Mouse (Mus musculus) heart, postnatal 0 days (tissue): ENCODE data around the gene Gimap1. TPM values are rescaled to one million over a fixed set of nuclear protein-coding genes. Genes with fewer than 3 reads are reported as not detected.
A peak's percentile ranks its signal among the peaks of the same experiment; 100 is the strongest.

Experiments used
- ATAC-seq: fragments of 200-750 bp; cut with Nextera tagmentation; 2 replicates; pipeline ENCODE4 v1.8.0; 2017; ENCODE audit warnings: low read depth, moderate number of reproducible peaks, moderate library complexity; ENCODE audit not compliant: insufficient read depth
- DNase-seq: peaks from one replicate; pipeline ENCODE4 v3.0.0-alpha.2; 2016; ENCODE audit warnings: low spot score
- H3K27ac ChIP-seq: fragments of 300-500 bp; sonication (generic); 2 replicates; pipeline ENCODE4 v1.5.1; 2014; ENCODE audit warnings: low read depth, mild to moderate bottlenecking
- H3K27me3 ChIP-seq: fragments of 300-500 bp; sonication (generic); 2 replicates; pipeline ENCODE4 v1.6.1; 2014; ENCODE audit warnings: low read length, mixed read lengths; ENCODE audit not compliant: control insufficient read depth, insufficient read depth
- H3K36me3 ChIP-seq: fragments of 300-500 bp; sonication (generic); replicated peaks from 2 replicates; pipeline ENCODE4 v1.6.1; 2014; ENCODE audit warnings: low read length, mixed read lengths; ENCODE audit not compliant: control insufficient read depth, insufficient read depth
- H3K4me1 ChIP-seq: fragments of 300-500 bp; sonication (generic); 2 replicates; pipeline ENCODE4 v1.6.1; 2014; ENCODE audit warnings: antibody characterized with exemption; ENCODE audit not compliant: control insufficient read depth, insufficient read depth
- H3K4me2 ChIP-seq: fragments of 300-500 bp; sonication (generic); 2 replicates; pipeline ENCODE4 v1.6.1; 2014; ENCODE audit warnings: low read depth, mild to moderate bottlenecking, low read length, moderate library complexity
- H3K4me3 ChIP-seq: fragments of 300-500 bp; sonication (generic); 2 replicates; pipeline ENCODE4 v1.5.1; 2014; ENCODE audit warnings: low read depth, low read length
- H3K9ac ChIP-seq: fragments of 300-500 bp; sonication (generic); replicated peaks from 2 replicates; pipeline ENCODE4 v1.6.1; 2014; ENCODE audit warnings: low read depth, low read length, mixed read lengths
- H3K9me3 ChIP-seq: fragments of 300-500 bp; sonication (generic); replicated peaks from 2 replicates; pipeline ENCODE4 v1.6.1; 2016; ENCODE audit warnings: low read length; ENCODE audit not compliant: control insufficient read depth
- CTCF ChIP-seq: IDR thresholded peaks from 2 replicates; pipeline ENCODE4 v1.5.1; 2016; ENCODE audit warnings: antibody characterized with exemption, control low read depth, low read depth
- EP300 ChIP-seq: IDR thresholded peaks from 2 replicates; pipeline ENCODE4 v1.6.1; 2016; ENCODE audit warnings: antibody characterized with exemption, low read depth
- WGBS: fragments of 180-500 bp; shearing (Covaris S2); extraction: QIAGEN DNeasy Blood & Tissue Kit; methylation state at CpG from one replicate; pipeline ENCODE4 v1.1.7; 2014; 5-methylcytosine and 5-hydroxymethylcytosine counted together
- polyA plus RNA-seq: library from polyadenylated mRNA; unstranded; fragments of >200 nt; fragmentation: Nextera tagmentation; extraction: Ambion mirVana; gene quantifications from 2 replicates; pipeline ENCODE4 v1.2.1, GENCODE M21; 2015
- total RNA-seq: library from RNA; depleted of rRNA; stranded (reverse); fragments of >200 nt; gene quantifications from 2 replicates; pipeline ENCODE4 v1.2.3, GENCODE M21; 2014; ENCODE audit warnings: low replicate concordance

Gimap1 gene
- total and polyA plus RNA-seq, 2 experiments from 2014 or later: 19.7 to 23.1 TPM

DNA sequence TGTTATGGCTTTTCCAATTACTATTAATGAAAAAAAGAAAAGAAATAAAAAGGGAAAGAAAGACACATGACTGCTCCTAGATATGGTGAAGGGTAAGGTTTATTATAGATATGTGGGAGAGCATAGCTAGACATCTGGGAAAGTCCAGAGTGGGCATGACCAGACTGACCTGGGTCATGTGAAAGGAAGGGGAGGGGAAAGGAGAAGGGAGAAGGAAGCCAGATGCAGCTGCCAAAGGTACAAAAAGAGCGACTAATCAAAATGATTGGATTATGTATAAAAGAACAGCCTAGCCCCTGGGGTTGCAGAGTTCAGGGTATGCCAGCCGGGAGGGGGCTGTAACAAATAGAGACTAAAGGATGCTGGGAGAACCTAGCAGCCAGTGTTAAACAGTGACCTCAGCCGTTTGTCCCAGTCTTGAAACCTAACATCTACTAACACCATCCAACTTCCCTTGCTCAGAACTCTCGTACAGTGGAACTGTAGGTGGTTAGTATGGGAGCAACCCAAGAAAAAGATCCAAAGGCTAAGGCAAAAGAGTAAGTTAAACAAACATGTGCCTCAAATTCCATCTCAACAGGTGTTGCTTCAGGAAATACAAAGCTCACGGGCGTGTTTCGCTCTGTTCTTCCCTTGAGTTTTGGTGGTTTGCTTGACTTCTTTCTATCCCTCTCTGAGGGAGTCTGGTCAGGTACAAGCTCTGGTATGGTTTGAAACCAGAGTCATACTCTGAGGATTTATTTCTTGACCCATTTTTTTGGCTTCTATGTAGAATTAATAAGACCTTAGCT, 40.6 kb upstream of the Gimap1 start:
- no peaks in the 10 kb centered on the region for H3K9me3 ChIP-seq
- 70% methylated on average over 7 of the region's 7 CpGs for WGBS
- DNase-seq (no peak), ATAC-seq (no peak)
- H3K27me3 ChIP-seq: no peaks in the 10 kb centered on the region
- no peak overlapping the region for H3K9ac ChIP-seq
- no peak for TF ChIP-seq CTCF
- no peak for TF ChIP-seq EP300
- H3K4me1 ChIP-seq: 0 out of 2 replicates have a peak, but pooled peaks cover 10% of the 10 kb centered on the region
- H3K27ac ChIP-seq: peak overlapping the region; percentile 88
- no peak overlapping the region for H3K4me3 ChIP-seq
- 0 out of 2 replicates have a peak, but pooled peaks cover 3% of the 10 kb centered on the region for H3K36me3 ChIP-seq
- no peak overlapping the region for H3K4me2 ChIP-seq

- Histone ChIP-seq H3K4me3 (no peak overlapping the region), H3K4me1 (0 out of 2 replicates have a peak, but pooled peaks cover 10% of the 10 kb centered on the region), H3K27ac (peak overlapping the region; percentile 88), H3K9me3 (no peaks in the 10 kb centered on the region), H3K36me3 (0 out of 2 replicates have a peak, but pooled peaks cover 3% of the 10 kb centered on the region), H3K27me3 (no peaks in the 10 kb centered on the region), H3K4me2 (no peak overlapping the region), H3K9ac (no peak overlapping the region)
- WGBS: 63% methylated on average over 3 of the region's 3 CpGs
- DNase-seq (no peak), ATAC-seq (no peak)
- TF ChIP-seq CTCF: no peak
- TF ChIP-seq EP300: no peak
Observed at GRCm38 (mm10) chr6:48698888-48699287, 40.0 kb upstream of the Gimap1 start.

DNA sequence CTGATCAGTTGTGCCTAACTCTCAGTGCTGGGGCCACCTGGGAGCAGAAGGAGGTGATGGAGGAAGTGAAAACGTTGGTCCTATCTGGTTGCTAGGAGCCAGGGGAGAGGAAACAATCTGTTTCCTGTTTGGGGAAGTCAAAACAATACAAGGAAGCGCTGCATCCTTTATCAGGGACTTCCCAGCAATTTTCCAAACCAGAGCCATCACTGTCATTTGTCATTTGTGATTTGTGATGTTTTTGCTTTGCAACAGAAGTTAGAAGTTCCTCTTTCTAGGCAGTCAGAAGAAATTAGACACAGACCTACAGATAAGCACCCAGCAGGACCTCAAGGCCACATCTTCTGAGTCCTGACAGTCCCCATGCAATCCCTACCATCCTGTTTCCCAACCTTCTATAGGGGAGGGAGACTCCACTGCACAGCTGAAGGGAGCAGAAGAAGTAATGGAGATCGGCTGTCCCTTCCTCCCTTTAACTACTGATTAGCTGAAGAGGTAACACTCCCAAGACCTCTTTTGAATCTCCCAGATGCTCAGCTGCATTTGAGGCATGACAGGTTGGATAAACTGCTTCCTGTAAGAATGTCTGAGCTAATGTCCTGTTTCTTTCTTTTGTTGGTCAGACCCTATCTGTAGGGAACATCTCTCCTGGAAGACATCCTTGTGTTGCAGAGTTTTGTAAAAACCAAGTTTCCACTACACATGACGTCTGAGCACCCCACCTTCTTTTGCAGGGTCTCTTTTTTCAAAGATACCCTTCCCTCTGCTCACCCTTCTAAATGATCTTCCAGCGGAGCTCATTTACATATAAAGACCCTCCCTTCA, 38.4 kb upstream of the Gimap1 start:
- no peaks in the 10 kb centered on the region for H3K9me3 ChIP-seq
- 0 out of 2 replicates have a peak, but pooled peaks cover 3% of the 10 kb centered on the region for H3K36me3 ChIP-seq
- H3K27me3 ChIP-seq: no peaks in the 10 kb centered on the region
- peak; percentile 52 for DNase-seq
- H3K9ac ChIP-seq: no peak overlapping the region
- no peak overlapping the region for H3K4me2 ChIP-seq
- H3K4me1 ChIP-seq: 0 out of 2 replicates have a peak, but pooled peaks cover 10% of the 10 kb centered on the region
- H3K4me3 ChIP-seq: no peak overlapping the region
- TF ChIP-seq CTCF (no peak), EP300 (peak; percentile 99)
- 34% methylated on average over 5 of the region's 5 CpGs for WGBS
- peak overlapping the region; percentile 88 for H3K27ac ChIP-seq
- ATAC-seq: peak; percentile 73

- peak overlapping the region; percentile 88 for H3K27ac ChIP-seq
- no peaks in the 10 kb centered on the region for H3K27me3 ChIP-seq
- 78% methylated on average over 7 of the region's 7 CpGs for WGBS
- no peak for TF ChIP-seq CTCF
- no peak for TF ChIP-seq EP300
- no peaks in the 10 kb centered on the region for H3K9me3 ChIP-seq
- no peak for DNase-seq
- no peak overlapping the region for H3K4me3 ChIP-seq
- 0 out of 2 replicates have a peak, but pooled peaks cover 3% of the 10 kb centered on the region for H3K36me3 ChIP-seq
- no peak overlapping the region for H3K4me2 ChIP-seq
- no peak overlapping the region for H3K9ac ChIP-seq
- 0 out of 2 replicates have a peak, but pooled peaks cover 10% of the 10 kb centered on the region for H3K4me1 ChIP-seq
- no peak for ATAC-seq
Observed at GRCm38 (mm10) chr6:48702146-48702545, 36.7 kb upstream of the Gimap1 start.

DNA sequence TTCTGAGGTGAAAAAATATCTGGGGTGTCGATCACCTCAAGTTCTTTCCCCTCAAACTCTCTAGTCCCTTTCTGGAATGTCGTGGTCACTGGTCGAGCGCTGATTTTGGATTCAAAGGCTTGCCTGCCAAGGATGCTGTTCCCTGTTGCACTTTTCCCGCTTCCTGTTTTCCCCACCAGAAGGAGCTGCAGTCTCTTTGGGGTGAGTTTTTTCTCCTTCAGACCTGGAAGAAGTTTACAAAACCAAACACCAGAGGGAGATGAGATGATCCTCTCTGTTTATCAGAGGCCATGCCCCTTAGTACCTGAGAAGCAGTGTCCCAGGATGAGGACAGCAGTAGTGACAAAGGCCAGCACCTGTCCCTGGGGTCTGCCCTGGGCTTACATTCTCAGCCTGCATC, 36.3 kb upstream of the Gimap1 start:
- WGBS: 65% methylated on average over 5 of the region's 5 CpGs
- ATAC-seq: no peak

More for the DNA sequence above, 36.3 kb upstream of the Gimap1 start:
- H3K9me3 ChIP-seq: no peaks in the 10 kb centered on the region
- H3K9ac ChIP-seq: no peak overlapping the region
- no peak for DNase-seq
- 0 out of 2 replicates have a peak, but pooled peaks cover 10% of the 10 kb centered on the region for H3K4me1 ChIP-seq
- H3K36me3 ChIP-seq: 0 out of 2 replicates have a peak, but pooled peaks cover 3% of the 10 kb centered on the region
- H3K4me2 ChIP-seq: no peak overlapping the region
- H3K27ac ChIP-seq: peak overlapping the region; percentile 88; the same call in 1 of the 2 replicates
- no peaks in the 10 kb centered on the region for H3K27me3 ChIP-seq
- TF ChIP-seq CTCF: no peak
- no peak for TF ChIP-seq EP300
- H3K4me3 ChIP-seq: no peak overlapping the region
